Mouse (Mus musculus): ENCODE data around the gene Mul1.
A peak's percentile ranks its signal among the peaks of the same experiment; 100 is the strongest.
"Not testable (repeated sequence)": the region's sequence is repeated elsewhere in the genome, so short reads cannot be mapped to it uniquely, and the experiment has no call there.

The Mul1 gene

DNA sequence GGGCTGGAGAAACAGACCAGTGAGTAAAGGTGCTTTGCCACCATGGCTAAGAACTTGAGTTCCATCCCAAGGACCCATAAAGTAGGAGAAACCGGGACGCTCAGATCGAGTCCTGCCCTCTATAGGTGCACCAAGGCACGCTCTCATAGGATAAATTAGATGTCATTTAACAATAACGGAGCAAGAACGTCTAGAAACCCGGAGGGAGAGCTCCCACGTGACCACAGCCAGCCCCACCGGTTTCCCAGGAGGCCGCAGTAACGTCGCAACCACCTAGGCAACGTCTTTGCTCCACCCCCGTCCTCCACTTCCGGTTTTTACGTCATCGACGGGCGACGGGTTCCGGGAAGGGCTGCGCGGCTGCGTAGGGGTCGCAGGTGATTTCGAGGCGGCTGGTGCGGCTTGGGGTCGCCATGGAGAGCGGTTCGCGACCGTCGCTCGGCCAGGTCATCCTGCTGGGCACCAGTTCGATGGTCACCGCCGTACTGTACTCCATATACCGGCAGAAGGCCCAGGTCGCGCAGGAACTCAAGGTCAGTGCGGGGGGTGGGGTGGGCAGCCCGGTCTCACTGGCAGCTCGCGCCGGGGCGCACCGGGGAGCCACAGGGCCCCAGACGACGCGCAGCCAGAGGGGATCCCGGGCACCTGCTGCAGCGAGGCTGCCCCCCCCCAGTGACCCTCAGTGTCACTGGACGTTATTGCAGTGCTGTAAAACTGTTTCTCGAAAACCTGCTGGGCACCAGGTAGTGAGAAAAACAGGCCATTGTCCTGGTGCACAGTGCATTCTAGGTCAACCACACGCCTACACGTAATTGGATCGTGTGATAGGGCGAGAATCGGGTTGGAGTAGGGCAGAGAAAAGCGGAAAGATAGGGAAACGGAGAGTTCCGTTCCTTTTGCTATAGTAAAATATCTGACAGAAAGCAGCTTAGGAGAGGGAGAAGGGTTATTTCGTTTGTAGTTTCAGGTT, at the start of gene Mul1:
TSS of gene Mul1 (plus strand) at position 325 of the 970 bp plus-strand sequence.
- peak; percentile 94 for DNase-seq

DNA sequence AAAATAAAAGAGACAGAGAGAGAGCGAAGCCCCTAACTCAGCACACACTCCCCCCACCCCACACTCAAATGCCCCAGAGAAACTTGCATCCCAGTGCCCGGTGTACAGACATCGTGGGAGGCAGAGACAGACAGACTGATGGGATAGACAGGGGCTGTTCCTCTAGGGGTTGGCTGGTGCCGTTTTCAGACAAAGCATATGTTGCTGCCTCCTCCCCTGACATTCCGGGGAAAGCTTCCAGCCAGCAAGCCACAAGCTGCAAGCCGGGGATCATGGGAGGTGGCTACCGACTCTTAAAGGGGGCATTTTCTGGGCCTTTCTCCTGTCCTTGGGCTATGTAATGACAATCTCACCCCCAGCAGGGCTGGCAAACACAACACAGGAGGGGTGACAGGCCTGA, 40.8 kb upstream of the Mul1 start:
- DNase-seq: no peak

DNA sequence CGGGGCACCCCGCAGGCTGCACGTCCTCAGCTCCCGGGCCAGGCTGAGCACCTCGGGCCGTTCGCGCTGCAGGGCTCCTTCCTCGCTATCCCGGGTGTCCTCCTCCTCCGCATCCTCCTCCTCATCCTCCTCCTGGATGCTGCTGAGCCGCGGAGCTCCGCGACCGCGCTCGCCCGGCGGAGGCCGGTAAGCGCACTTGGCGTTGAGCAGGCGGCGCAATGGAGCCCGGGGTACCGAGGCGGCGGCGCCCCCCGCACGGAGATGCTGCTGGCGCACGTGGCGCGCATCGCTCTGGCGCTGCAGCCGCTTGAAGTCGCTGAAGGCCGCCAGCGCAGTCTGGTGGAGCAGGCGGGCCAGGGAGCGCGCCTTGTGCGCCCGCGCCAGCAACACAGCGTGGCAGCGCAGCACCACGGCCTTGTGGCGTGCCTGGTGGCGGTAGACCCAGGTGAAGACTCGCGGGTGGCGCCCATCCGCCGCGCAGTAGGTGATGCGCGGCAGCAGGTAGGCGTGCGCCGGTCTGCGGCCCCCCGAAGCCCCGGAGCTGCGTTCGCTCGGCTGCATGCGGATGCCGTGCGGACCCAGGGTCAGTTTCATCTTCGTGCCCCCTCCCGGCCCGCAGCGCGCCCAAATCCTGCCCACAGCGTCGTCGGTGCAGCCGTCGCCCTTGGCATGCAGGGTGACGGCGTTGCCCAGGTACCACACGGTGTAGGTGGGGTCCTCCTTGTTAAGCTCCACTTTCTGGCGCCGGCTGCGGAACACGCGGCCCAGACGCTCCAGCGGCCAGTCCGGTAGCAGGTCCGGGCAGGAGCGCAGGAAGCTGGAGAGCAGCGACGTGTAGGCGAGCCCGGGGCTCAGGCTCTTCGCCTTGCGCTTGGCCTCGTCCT, 39.1 kb upstream of the Mul1 start:
- no peak for DNase-seq

DNA sequence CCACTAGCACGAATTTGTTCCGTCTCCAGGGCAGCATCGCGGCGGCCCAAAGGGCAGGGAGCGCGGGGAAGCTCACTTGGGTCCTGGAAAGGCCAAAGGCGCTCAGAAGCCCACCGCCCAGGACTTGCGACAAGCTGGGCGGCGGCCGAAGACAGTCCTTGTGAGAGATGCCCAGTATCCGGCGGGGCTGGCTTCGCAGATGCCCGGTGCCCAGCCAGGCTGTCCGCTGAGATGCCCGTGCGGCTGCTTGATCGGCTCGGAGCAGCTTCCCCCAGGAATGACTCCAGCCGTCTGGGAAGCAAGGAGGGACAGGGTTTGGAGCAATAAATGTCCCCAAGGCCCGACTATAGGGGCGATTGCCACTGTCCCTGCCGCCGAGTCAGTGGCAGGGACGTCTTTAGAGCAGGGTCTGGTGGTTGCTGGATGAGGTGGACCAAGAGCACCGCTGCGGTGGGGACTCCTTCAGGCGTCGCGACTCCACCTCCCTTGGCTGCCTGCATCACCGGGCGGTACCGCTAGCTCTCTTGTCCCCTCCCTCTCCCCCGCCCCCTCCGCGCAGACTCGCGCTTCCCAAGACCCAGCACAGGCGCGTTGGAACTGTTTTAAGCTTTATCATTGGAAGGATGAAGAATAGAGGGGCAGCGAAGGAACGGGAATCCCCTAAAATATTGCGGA, 38.4 kb upstream of the Mul1 start, which contains the start of gene Fam43b:
TSS of gene Fam43b (minus strand) at position 558 of the 675 bp plus-strand sequence.
- no peak for DNase-seq

DNA sequence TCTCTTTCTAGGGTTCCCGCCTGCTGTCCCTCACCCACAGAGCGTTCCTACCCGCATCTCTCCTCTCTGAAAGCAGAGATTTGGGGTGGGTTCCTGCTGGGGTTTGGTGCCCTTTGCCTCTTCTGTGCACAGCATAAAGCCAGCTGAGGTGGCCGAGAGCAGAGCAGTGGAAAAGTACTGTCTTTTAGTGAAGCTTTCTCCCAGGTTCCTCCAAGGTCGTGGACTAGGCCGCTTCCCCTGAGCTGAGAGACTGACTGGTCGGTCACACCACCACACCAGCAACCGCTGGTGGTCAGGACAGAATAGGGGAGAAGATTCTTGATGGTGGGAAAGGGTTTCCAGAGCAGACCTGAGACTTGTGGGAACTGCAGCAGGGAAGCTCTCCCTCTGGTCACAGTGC, 37.8 kb upstream of the Mul1 start:
- no peak for DNase-seq

DNA sequence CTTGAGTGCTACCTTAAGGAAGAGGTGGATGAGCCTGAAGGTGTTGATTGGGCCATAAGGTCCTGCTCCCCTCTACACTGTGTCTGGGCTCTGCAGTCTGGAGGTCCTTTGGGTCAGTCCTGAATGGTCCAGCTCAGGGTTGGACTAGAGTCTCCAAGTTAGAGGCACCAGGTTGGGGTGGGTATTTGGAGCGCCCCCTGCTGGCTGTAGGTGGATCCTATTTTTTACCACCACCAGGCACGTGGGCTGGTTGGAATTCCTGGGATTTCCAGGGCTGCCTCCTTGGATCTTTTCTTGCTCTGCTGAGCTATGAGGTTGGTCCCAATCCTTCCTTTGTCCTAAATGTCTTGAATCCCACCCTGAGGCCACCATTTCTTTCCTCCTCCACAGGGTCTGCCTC, 29.7 kb upstream of the Mul1 start:
- DNase-seq: no peak

DNA sequence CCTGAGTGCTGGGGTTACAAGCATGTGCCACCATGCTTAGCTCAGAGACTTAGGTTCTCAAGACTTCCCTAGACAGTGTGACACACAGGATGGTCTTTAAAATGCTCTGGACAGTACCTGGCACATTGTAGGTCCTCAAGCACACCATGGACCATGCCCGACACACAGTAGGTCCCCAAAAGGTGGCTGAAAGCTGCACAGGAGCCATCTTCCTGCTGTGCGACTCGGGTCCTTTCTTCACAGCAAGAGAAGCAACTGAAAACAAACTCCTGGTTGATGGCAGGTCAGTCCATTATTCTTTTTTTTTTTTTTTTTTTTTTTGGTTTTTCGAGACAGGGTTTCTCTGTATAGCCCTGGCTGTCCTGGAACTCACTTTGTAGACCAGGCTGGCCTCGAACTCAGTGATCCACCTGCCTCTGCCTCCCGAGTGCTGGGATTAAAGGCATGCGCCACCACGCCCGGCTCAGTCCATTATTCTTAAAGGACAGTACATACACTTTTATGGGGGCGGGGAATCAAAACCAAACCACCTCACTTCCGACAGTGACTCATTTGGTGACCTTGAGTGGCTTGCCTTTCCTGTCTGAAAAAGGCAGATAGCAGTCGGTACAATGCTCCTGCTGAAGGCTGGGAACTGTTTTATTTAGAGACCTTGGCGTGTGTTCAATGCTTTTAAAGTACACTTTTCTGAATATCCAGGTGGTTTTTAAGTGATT, 26.8 kb upstream of the Mul1 start:
- DNase-seq: no peak

DNA sequence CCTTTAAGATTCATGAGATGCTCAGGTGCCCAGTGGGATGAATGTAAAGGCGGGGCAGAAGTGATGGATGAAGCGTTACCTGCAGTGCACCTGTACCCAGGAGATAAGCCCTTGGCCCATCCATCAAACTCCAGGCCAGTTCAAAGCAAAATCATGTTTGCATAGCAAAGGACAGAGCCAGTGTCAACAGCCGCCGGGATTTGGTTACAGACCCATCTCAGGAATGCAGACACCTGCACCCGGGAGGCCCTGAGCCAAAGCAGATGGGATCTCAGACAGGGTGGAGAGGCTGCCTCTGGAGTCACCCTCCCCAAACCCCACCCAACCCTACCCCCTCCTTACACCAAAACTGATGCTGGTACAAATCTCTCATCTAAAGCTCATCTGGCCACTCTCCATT, 23.5 kb upstream of the Mul1 start:
- DNase-seq: no peak

DNA sequence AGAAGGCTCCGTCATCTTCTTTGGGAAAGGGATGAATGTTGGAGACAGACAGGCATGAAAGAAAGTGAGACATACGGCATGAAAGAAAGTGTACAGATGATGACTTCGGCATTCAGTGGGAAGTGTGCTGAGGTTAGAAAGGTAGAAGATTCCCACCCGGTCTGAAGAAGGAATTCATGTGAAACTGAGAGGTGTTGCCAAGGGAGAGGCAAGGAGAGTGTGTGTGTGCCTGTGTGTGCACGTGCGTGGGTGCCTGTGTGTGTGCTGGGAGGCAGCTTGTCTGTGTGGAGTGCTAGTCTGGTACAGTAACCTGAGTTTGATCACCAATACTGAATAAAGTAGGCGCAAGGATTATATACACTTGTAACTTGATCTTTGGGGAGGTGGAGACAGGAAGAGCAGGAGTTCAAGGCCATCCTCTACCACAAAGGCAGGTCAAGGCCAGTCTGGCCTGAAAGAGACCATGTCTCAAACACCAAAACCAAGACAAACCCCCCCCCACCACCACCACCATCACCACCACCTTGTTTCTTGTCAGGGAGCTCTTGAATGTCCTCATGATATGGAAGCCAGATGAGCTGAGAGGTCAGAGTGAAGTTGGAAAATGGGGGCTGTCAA, 22.9 kb upstream of the Mul1 start:
- DNase-seq: no peak

DNA sequence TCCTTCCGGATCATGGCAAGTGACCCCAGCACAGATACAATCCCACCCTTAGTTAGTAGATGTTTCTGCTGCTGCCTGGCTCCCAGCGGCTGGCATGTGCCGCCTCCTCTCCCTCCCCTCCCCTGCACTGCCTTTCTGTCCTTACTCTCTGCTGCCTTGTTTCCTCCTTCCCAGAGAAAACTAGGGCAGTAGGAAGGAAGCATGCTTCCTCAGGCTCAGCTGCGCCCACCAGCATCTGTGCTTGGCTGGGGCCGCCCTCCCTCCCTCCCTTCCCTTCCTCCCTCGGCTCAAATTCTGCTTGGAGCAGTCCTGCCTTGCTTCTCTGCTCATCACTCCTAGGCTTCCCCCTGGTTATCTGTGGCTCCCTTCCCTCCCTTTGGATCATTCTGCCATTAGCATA, 19.7 kb upstream of the Mul1 start:
- no peak for DNase-seq

DNA sequence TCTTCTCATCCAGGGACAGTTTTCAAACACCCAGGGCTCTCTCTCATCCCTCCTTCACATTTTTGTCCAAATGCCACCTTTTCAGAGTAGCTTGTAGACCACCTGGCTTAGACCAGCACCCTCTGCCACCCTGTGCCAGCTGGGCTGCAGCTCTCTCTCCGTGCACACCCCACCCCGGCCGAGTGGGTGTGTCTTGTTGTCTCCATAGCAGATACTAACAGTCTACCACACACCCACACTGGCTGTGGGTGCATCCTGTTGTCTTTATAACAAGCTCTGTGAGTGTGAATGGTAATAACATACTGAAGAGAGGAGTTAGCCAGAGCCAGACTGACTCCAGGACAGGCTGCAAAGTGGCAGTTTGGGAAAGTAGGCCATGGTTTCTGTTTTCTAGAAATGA, 18.5 kb upstream of the Mul1 start:
- DNase-seq: no peak

DNA sequence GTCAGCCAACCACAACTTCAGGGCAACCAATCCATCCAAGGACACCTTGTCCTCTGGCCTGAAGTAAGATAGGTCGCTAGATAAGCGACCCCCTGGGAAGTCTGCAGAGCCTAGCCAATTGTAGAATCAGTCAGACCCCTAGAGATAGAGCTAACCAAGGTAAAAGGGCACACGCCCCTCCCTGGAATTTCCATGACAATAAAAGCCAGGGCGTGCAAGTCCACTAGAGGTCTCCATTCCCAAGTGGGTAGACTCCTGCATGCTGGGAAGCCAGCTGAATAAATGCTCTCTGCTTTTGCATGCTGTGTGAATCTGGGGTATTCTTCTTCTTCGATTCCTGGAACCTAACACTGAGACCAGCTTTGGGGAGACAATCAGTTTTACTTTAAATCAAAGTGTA, 18.1 kb upstream of the Mul1 start:
- DNase-seq: no peak

DNA sequence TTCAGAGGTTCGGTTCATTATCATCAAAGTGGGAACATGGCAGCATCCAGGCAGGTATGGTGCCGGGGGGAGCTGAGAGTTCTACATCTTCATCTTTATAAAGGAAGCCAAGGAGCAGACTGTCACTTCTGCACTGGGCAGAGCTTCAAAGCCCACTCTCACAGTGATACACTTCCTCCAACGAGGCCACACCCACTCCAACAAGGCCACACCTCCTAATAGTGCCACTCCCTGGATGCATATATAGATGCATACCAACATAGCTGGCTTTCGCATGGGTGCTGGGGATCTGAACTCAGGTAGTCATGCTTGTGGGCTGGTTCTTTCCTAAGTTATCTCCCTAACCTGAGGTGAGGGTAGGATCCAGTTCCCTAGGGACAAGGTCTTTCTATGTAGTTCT, 16.6 kb upstream of the Mul1 start:
- no peak for DNase-seq

DNA sequence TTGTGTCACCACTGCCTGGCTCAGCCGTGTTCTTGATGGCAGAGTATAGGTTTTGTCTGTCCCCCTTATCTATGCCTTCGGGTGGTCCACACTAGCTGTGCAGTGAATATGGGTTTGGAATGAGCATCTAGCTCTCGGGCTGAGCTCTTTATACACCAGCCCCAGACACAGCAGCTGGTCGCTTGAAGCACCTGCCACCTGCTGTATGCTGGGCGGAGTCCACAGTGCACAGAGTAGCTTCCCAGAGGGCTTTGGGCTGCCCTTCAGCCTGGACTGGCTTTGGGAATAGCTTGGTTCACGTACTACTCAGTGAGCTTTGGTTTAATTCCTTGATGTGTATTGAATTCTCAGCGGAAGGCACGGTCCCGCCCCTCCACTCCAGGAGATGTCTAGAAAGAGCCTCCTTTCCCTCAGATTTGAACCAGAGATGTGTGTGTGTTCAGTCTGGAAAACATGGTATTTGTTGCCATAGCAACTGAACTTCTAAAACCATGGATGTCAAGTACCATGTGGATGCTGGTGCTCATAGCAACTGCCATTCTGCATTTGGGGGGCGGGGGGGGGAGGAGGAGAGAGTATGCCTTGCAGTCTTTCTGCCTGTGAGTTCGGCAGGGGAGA, 16.0 kb upstream of the Mul1 start:
- DNase-seq: no peak

DNA sequence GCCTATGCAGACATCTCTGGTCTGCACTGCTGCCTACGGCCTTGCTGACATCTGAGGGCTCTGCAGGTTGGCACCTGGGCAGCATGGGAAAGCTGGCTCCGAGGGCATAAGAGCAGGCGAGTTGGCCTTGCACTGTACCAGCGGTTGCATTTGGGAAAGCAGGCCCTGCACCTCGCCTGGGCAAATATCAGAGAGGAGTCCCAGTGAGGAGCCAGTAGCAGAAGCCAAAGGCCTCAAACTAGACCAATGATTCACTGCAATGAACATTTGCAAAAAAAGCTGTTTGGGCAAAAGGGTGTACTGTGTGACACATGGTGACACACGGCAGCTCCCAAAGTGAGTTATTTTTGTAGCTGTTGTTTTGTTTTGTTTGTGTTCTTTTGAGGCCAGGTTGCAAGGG, 9.4 kb upstream of the Mul1 start:
- no peak for DNase-seq

DNA sequence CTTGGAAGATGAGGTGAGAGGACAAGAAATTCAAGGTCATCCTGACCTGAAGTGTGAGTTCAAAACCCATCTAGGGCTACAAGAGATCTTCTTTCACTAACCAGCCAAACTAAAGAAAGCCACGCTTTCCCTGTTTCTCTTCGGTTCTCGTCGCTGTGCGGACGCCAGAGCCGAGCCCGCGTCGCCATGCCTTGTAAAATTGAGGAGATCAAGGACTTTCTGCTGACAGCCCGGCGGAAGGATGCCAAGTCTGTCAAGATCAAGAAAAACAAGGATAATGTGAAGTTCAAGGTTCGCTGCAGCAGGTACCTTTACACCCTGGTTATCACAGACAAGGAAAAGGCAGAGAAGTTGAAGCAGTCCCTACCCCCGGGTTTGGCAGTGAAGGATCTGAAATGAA, 8.9 kb upstream of the Mul1 start:
- DNase-seq: not testable (repeated sequence)

DNA sequence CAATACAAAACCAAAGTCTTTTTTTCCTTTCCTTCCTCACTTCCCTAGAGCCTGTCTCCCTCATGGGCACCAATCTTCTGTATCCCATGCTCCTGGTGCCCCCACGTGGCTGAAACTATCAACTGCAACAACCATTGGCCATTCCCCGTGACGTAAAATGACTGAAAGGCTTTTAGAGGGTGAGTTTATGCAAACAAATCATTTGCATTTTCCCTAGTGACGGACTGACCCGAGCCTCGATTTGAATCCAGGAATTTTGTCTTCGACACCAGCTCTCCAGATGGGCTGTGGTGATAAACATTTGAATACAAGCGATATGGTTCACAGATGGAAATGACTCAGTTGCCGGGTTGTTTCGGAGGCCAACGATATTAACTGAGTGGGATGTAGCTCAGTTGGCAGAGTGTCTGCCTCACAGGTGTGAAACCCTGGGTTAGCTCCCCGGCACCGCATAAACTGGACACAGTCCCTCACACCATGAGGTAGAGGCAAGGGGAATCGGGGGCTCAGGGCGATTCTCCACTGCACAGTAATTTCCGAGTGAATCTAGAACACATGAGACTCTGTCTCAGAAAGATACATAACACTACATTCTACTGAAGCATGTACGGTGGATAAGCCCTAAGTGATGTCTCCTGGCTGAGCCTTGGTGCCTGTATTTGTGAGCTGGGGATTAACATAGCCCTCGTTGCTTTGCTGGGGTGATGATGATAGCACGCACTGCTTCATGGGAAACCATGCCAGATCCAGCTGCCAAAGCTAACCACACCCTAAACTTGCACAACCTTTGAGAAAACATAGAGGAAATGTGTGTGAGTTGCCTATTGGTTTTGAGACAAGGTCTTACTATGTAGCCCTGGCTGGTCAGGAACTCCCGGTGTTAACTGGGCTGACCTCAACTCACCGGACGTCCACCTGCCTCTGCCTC, 7.4 kb upstream of the Mul1 start:
- DNase-seq: peak; percentile 81

DNA sequence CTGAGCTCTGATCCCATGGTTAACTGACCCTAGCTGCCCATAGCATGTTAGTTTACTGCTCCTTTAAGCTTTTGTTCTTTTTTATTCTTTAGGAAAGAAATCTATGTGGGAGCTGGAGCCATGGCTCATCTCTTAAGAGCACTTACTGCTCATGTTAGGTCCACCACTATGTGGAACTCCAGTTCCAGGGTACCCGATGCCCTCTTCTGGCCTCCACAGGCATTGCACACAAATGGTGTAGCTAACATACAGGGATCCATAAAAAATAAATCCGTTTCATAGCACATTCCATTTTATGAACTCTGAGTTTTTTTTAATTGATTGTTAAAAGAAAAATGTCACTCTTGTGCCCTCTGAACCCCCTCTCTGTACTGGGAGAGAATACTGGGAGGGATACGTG, 4.7 kb upstream of the Mul1 start:
- no peak for DNase-seq

DNA sequence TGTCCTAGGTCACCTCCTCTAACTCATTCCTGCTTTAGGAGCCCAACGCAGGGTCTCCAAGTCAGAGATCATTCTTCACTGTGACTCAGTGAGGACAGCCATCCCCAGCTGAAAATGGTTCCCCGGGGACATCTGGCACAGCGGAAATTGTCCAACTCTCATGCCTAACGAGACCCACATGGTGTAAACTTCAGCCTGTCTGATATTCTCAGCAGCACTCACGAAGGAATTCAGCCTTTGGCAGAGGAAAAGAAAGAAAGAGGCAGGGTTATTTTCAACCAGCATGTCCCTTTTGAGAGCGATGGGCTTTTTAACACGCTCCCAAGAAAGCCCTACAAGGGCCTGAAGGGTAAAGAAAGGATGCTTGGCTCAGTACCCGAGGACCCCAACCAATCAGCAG, 3.1 kb upstream of the Mul1 start:
- no peak for DNase-seq

DNA sequence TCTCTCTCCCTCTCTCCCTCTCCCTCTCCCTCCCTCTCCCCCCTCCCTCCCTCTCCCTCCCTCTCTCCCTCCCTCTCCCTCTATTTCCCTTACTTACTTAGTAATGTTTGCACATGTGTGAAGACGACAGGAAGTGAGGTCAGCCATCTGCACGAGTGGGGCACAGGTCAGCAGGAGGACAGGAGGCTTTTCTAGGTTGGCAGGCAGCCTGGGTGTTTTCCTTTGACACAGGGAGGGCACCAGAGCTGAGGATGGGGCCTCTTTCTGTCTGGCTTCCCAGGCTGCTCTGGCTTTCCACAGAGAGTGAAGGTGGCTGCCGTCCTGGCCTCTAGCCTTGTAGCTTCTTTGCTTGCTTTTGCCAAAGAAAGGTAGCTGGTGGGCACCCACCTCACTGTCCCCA, 5.6 kb downstream of the Mul1 start:
- DNase-seq: no peak
